ENCODE assay signal across 8 mouse cellular contexts in genomic region chr6:125146148-125146547, GRCm38 (mm10). TPM values are rescaled to one million over a fixed set of nuclear protein-coding genes. Genes with fewer than 3 reads are reported as not detected.
DNase-seq lines count a peak whose midpoint lies in the region; ATAC-seq and TF ChIP-seq lines count a peak whose summit lies in the region.

No protein-coding gene starts in this region.

- no peaks in the 10 kb centered on the region for H3K9me3 ChIP-seq in embryonic facial prominence, embryonic 13.5 days
- no peaks in the 10 kb centered on the region for H3K9me3 ChIP-seq in hindbrain, postnatal 0 days (ENCODE audit: low read length)

- H3K27me3 ChIP-seq in embryonic facial prominence, embryonic 13.5 days: no peaks in the 10 kb centered on the region
- no peaks in the 10 kb centered on the region for H3K27me3 ChIP-seq in hindbrain, postnatal 0 days (ENCODE audit: insufficient read depth, low read length)
- H3K27me3 ChIP-seq in myocyte (ENCODE audit: control insufficient read depth, insufficient read depth, insufficient read length): no peaks in the 10 kb centered on the region

- H3K27ac ChIP-seq in embryonic facial prominence, embryonic 13.5 days: peak overlapping the region; percentile 87; the same call in 1 of the 2 replicates
- peak overlapping the region; percentile 90; the same call in 1 of the 2 replicates for H3K27ac ChIP-seq in hindbrain, postnatal 0 days

- peak overlapping the region; percentile 88 for H3K9ac ChIP-seq in embryonic facial prominence, embryonic 13.5 days
- peak overlapping the region; percentile 93 for H3K9ac ChIP-seq in hindbrain, postnatal 0 days (replicated peaks; ENCODE audit: low read length)

- peak overlapping the region; percentile 73 for H3K4me3 ChIP-seq in embryonic facial prominence, embryonic 13.5 days
- H3K4me3 ChIP-seq in hindbrain, postnatal 0 days (ENCODE audit: low read length): peak overlapping the region; percentile 79
- peak overlapping the region; percentile 98 for H3K4me3 ChIP-seq in myocyte

- 49% methylated on average over 7 of the region's 7 CpGs for WGBS in embryonic facial prominence, embryonic 13.5 days
- 31% methylated on average over 7 of the region's 7 CpGs for whole genome bisulfite sequencing in hindbrain, postnatal 0 days

- TF ChIP-seq POLR2A in myocyte (IDR thresholded peaks at IDR 0.05; ENCODE audit: insufficient read length, low read depth): peak; percentile 12

- H3K36me3 ChIP-seq in embryonic facial prominence, embryonic 13.5 days: peaks cover 42% of the 10 kb centered on the region
- H3K36me3 ChIP-seq in hindbrain, postnatal 0 days (ENCODE audit: insufficient read depth, low read length): peaks cover 13% of the 10 kb centered on the region
- peaks cover 12% of the 10 kb centered on the region for H3K36me3 ChIP-seq in myocyte (ENCODE audit: control insufficient read depth, insufficient read depth)

- peaks cover 35% of the 10 kb centered on the region for H3K4me1 ChIP-seq in embryonic facial prominence, embryonic 13.5 days
- H3K4me1 ChIP-seq in hindbrain, postnatal 0 days (ENCODE audit: insufficient read depth, low read length): peaks cover 37% of the 10 kb centered on the region

- peak; percentile 31 to 68 for DNase-seq in left cerebral cortex, postnatal 25 days (ENCODE audit: low spot score in 2 of 2)
- no peak for DNase-seq in left cerebral cortex, adult 11 months (ENCODE audit: low spot score)
- DNase-seq in hindbrain, postnatal 0 days (ENCODE audit: low spot score): no peak
- no peak for DNase-seq in frontal cortex, postnatal 25 days (ENCODE audit: low spot score in 2 of 2)
- DNase-seq in layer of hippocampus, postnatal 25 days (ENCODE audit: extremely low spot score in 1 of 2, low spot score in 1 of 2): no peak
- DNase-seq in ovary, adult 18-20 months (ENCODE audit: low spot score): no peak

- no peak for TF ChIP-seq CTCF in hindbrain, postnatal 0 days (IDR thresholded peaks at IDR 0.05; ENCODE audit: low read depth)

- peak overlapping the region; percentile 93 for H3K4me2 ChIP-seq in embryonic facial prominence, embryonic 13.5 days
- peak overlapping the region; percentile 90 for H3K4me2 ChIP-seq in hindbrain, postnatal 0 days (ENCODE audit: low read depth, low read length)
- H3K4me2 ChIP-seq in myocyte (ENCODE audit: low read depth): peak overlapping the region; percentile 70

- peaks cover 29% of the 10 kb centered on the region for H3K79me2 ChIP-seq in myocyte (ENCODE audit: control insufficient read depth, insufficient read depth)

- intact Hi-C loops in left cerebral cortex, postnatal 25 days (cut with DNase I): loop anchor here (5.0 kb wide), 2 partner anchors 71 to 126 kb away; partner anchors contain the start of gene Vamp1

- no peak for ATAC-seq in embryonic facial prominence, embryonic 13.5 days (ENCODE audit: insufficient number of reproducible peaks, insufficient read depth, low FRiP score, low TSS enrichment, low read depth)
- no peak for ATAC-seq in hindbrain, postnatal 0 days

- peak overlapping the region; percentile 60 for H3ac ChIP-seq in myocyte (ENCODE audit: control insufficient read depth, insufficient read length)

TF ChIP-seq in myocyte, 11 proteins besides CTCF, POLR2A, EP300 and RAD21:
- no peak for TF ChIP-seq CEBPB (IDR thresholded peaks at IDR 0.05; ENCODE audit: insufficient read depth, poor library complexity, severe bottlenecking)
- no peak for TF ChIP-seq TCF3 (IDR thresholded peaks at IDR 0.05; ENCODE audit: insufficient read length, low read depth)
- no peak for TF ChIP-seq MAX (IDR thresholded peaks at IDR 0.05; ENCODE audit: low read depth)
- TF ChIP-seq POLR2AphosphoS2 (IDR thresholded peaks at IDR 0.05; ENCODE audit: insufficient read length, low read depth): no peak
- TF ChIP-seq SRF (IDR thresholded peaks at IDR 0.05; ENCODE audit: control insufficient read depth, insufficient read length, low read depth): no peak
- TF ChIP-seq REST (IDR thresholded peaks at IDR 0.05; ENCODE audit: insufficient read depth, insufficient read length): no peak
- no peak for TF ChIP-seq USF1 (IDR thresholded peaks at IDR 0.05; ENCODE audit: low read depth)
- no peak for TF ChIP-seq TCF12 (IDR thresholded peaks at IDR 0.05; ENCODE audit: insufficient read depth, poor library complexity, severe bottlenecking)
- no peak for TF ChIP-seq MYOD1 (IDR thresholded peaks at IDR 0.05; ENCODE audit: control insufficient read depth in 1 of 3, insufficient read length in 2 of 3, low read depth in 2 of 3)
- TF ChIP-seq E2F4 (IDR thresholded peaks at IDR 0.05; ENCODE audit: insufficient read depth): no peak
- no peak for TF ChIP-seq MYOG (IDR thresholded peaks at IDR 0.05; ENCODE audit: control insufficient read depth in 1 of 3, insufficient read depth in 1 of 3, insufficient read length in 2 of 3, low read depth in 2 of 3)

RNA-seq across cellular contexts. Expression of gene Iffo1, which starts 1.1 kb away (rescaled TPM):
- 10 to 100 TPM; 52.7 to 63.0 TPM for total RNA-seq in left cerebral cortex, postnatal 25 days (2021)
- polyA plus RNA-seq in embryonic facial prominence, embryonic 13.5 days (2015; fragmentation: Nextera tagmentation; extraction: Ambion mirVana): 15.5 and 17.6 TPM in 2 replicates
- total RNA-seq in hindbrain, postnatal 0 days (2014; rRNA removed): 29.1 and 30.5 TPM in 2 replicates
- 20.3 and 20.6 TPM in 2 replicates for polyA plus RNA-seq in hindbrain, postnatal 0 days (2015; fragmentation: Nextera tagmentation; extraction: Ambion mirVana)
- 244 TPM for polyA plus RNA-seq in myocyte (2012; fragmentation: generic; extraction: Trizol)
- 10 to 100 TPM; 63.4 to 77.7 TPM for total RNA-seq in layer of hippocampus, postnatal 25 days (2021)

RNA-seq across cellular contexts. Expression of gene Nop2, which starts 14.4 kb away (rescaled TPM):
- total RNA-seq in left cerebral cortex, postnatal 25 days (2021): 10 to 100 TPM; 27.1 to 28.0 TPM
- polyA plus RNA-seq in embryonic facial prominence, embryonic 13.5 days (2015; fragmentation: Nextera tagmentation; extraction: Ambion mirVana): 62.5 and 69.3 TPM in 2 replicates
- 33.9 and 34.2 TPM in 2 replicates for total RNA-seq in hindbrain, postnatal 0 days (2014; rRNA removed)
- polyA plus RNA-seq in hindbrain, postnatal 0 days (2015; fragmentation: Nextera tagmentation; extraction: Ambion mirVana): 37.3 and 38.8 TPM in 2 replicates
- 55.4 TPM for polyA plus RNA-seq in myocyte (2012; fragmentation: generic; extraction: Trizol)
- 10 to 100 TPM; 29.5 TPM for total RNA-seq in layer of hippocampus, postnatal 25 days (2021)

RNA-seq across cellular contexts. Expression of gene Gapdh, which starts 20.1 kb away (rescaled TPM):
- 1,000 to 10,000 TPM; 2,469 to 2,584 TPM for total RNA-seq in left cerebral cortex, postnatal 25 days (2021)
- 1,482 and 1,867 TPM in 2 replicates for polyA plus RNA-seq in embryonic facial prominence, embryonic 13.5 days (2015; fragmentation: Nextera tagmentation; extraction: Ambion mirVana)
- 2,711 and 2,736 TPM in 2 replicates for total RNA-seq in hindbrain, postnatal 0 days (2014; rRNA removed)
- 1,874 and 1,919 TPM in 2 replicates for polyA plus RNA-seq in hindbrain, postnatal 0 days (2015; fragmentation: Nextera tagmentation; extraction: Ambion mirVana)
- polyA plus RNA-seq in myocyte (2012; fragmentation: generic; extraction: Trizol): 9,871 TPM
- total RNA-seq in layer of hippocampus, postnatal 25 days (2021): 1,000 to 10,000 TPM; 2,323 to 2,636 TPM

RNA-seq across cellular contexts. Expression of gene Ncapd2, which starts 45.4 kb away (rescaled TPM):
- total RNA-seq in left cerebral cortex, postnatal 25 days (2021): 10 to 100 TPM; 18.9 to 25.6 TPM
- 150 and 163 TPM in 2 replicates for polyA plus RNA-seq in embryonic facial prominence, embryonic 13.5 days (2015; fragmentation: Nextera tagmentation; extraction: Ambion mirVana)
- 47.1 and 56.3 TPM in 2 replicates for total RNA-seq in hindbrain, postnatal 0 days (2014; rRNA removed)
- polyA plus RNA-seq in hindbrain, postnatal 0 days (2015; fragmentation: Nextera tagmentation; extraction: Ambion mirVana): 30.3 and 34.1 TPM in 2 replicates
- 34.7 TPM for polyA plus RNA-seq in myocyte (2012; fragmentation: generic; extraction: Trizol)
- total RNA-seq in layer of hippocampus, postnatal 25 days (2021): 10 to 100 TPM; 24.1 to 27.6 TPM

RNA-seq across cellular contexts. Expression of gene Mrpl51, which starts 45.5 kb away (rescaled TPM):
- 10 to 100 TPM; 70.4 to 73.6 TPM for total RNA-seq in left cerebral cortex, postnatal 25 days (2021)
- 216 and 218 TPM in 2 replicates for polyA plus RNA-seq in embryonic facial prominence, embryonic 13.5 days (2015; fragmentation: Nextera tagmentation; extraction: Ambion mirVana)
- total RNA-seq in hindbrain, postnatal 0 days (2014; rRNA removed): 20.6 and 40.3 TPM in 2 replicates
- polyA plus RNA-seq in hindbrain, postnatal 0 days (2015; fragmentation: Nextera tagmentation; extraction: Ambion mirVana): 159 and 163 TPM in 2 replicates
- 132 TPM for polyA plus RNA-seq in myocyte (2012; fragmentation: generic; extraction: Trizol)
- 10 to 100 TPM; 64.4 to 66.0 TPM for total RNA-seq in layer of hippocampus, postnatal 25 days (2021)

Comparison
In these comparisons a context has a peak if more than half of its experiments do, and no peak if none do; other contexts are left out.
1. DNase-seq: peak in left cerebral cortex, postnatal 25 days (2 of 2); none in left cerebral cortex, adult 11 months (single experiment), hindbrain, postnatal 0 days (single experiment), frontal cortex, postnatal 25 days (0 of 2), layer of hippocampus, postnatal 25 days (0 of 2) and ovary, adult 18-20 months (single experiment).
2. Peak in every context shown above with its lines, with median percentiles within 50 percentile points of each other: H3K4me2 ChIP-seq and H3K4me3 ChIP-seq.